Mouse (Mus musculus) monocyte, adult 5-6 weeks (primary cell): ENCODE data around the gene Spem1. TPM values are rescaled to one million over a fixed set of nuclear protein-coding genes. Genes with fewer than 3 reads are reported as not detected.

Source experiments
- ATAC-seq: fragments of 153-309, 156-312 bp; replicated peaks from 2 replicates; pipeline ENCODE4 v1.8.0; 2017; ENCODE audit warnings: mild to moderate bottlenecking; ENCODE audit not compliant: low TSS enrichment, insufficient number of reproducible peaks, severe bottlenecking, poor library complexity, low FRiP score
- total RNA-seq: library from RNA; stranded (forward); fragments of 200-1000, 200-491, 200-594 nt; gene quantifications from 3 replicates; pipeline ENCODE4 v1.2.3, GENCODE M21; 2017

Gene Spem1
- total RNA-seq, 1 experiment from 2014 or later: not detected

GRCm38 (mm10) chr11:69837952-69838713, 16.2 kb upstream of the Spem1 start, which contains the start of gene Tmem256:
TSS of gene Tmem256 (plus strand) at chr11:69838514.
- ATAC-seq: peak; percentile 90

DNA sequence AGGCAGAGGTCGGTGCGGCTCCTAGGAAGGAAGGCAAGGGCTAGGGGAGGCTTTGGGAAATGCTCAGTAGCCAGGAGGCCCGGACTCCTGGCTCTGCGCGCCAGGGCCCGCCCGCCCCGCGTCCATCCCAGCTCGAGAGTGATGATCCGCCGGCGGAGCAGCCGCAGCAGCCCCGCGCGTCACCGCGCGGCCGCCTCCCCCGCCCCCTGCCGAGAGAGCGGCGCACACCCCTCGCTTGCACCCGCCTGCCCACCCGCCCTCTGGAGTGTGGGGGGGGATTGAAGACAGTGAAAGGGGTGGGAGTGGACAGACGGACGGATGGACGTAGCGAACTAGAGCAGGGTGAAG, 15.6 kb upstream of the Spem1 start, which contains the start of gene Nlgn2:
Gene Nlgn2, minus strand, starts transcription at position 181 of the 348 bp plus-strand sequence.
- no peak for ATAC-seq

GRCm38 (mm10) chr11:69836703-69837576, 15.0 kb upstream of the Spem1 start:
- no peak for ATAC-seq

DNA sequence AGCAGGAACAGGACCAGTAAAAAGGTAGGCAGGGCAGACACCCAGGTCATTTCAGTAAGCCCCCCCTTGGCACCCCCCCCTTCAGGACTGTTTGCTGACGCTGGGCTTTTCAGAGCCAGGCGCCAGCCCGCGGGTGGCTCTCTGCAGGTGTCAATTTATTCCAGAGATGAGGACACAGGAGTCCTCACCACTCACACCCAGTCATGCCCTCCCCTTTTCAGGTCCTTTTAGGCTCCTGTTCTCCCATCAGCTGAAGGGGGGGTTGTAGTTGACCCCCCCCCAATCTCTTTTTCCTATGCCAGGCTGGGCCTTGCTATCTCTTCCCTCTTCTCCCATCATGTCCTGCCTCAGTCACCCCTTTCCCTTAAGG, 14.0 kb upstream of the Spem1 start:
- ATAC-seq: no peak

DNA sequence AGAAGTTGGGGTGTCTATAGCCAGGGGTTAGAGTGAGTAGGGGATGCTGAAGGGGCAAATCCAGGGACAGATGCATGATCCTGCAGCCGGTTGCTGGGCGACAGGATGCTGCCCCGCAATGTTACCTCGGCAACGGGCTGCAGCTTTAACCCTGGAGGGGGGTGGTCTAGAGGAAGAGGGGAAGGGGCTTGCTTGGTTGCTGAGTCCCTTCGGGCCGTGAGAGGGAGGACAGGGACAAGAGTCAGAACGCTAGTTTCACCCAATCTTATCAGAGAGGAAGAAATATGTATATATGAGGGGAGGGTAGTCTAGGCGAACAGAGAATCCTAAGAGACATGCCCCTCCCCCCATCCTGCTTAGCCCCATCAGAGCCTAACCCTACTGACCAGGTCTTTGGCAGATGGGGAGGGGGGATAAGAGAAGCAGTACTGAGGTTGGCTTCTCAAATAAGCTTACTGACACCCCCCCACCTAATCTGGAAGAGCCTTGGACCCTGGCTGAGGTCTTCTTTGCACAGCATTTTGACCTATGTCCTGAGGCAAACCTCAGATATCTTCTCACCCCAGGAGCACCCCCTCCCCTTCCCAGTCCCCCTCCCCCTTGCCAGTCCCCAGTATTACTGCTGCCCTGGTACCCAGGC, 13.5 kb upstream of the Spem1 start:
- no peak for ATAC-seq

DNA sequence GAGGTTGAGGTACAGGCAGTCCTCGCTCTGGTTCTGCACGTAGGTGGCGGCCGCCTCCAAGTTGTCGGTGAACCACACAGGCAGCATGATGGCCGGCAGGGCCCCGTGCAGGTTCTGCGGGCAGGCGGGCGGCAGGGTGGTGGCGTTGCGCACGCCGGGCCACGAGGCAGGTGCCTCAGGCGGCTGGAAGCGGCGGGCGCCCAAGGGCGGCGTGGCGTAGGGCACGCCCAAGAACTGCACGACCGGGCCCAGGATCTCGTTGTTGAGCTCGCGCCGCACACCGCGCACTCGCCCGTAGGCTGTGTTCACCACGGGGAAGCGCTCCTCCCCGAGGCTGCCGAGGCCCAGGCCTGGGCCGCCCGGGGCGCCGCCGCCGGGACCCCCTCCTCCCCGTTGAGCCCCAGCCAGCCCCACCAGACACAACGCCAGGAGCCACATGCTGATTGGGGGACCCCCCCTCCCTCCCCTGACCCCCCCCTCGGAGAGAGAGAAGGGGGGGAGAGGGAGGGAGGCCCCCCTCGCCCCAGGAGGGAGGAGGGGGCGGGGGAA, 12.1 kb upstream of the Spem1 start:
- ATAC-seq: no peak

GRCm38 (mm10) chr11:69833554-69833953, 11.6 kb upstream of the Spem1 start:
- no peak for ATAC-seq

- ATAC-seq: no peak
Measured at GRCm38 (mm10) chr11:69828832-69829231, 6.9 kb upstream of the Spem1 start.

GRCm38 (mm10) chr11:69823456-69823855, 1.5 kb upstream of the Spem1 start:
- ATAC-seq: no peak

DNA sequence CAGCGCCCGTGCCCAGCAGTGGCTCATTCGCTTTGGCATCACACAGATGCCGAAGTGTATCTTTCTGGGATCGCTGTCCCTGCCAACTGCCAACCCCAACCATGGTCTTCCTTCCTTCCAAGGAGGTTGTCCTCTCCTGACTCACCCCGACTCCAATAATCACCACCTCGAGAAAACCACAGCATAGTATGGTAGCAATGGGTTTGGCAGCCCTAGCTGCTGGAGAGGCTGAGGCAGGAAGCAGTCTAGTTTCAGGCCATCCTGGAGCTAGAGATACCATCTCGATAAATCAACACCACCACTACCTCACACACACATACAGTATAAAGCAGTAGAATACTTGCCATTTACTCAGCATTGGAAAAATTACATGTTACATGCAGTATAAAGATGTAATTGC, 3.1 kb downstream of the Spem1 start:
- no peak for ATAC-seq

GRCm38 (mm10) chr11:69818365-69818764, 3.6 kb downstream of the Spem1 start, which contains the start of gene Spem2:
TSS of gene Spem2 (minus strand) at chr11:69818465.
- no peak for ATAC-seq

GRCm38 (mm10) chr11:69816520-69816919, 5.5 kb downstream of the Spem1 start:
- ATAC-seq: no peak

- no peak for ATAC-seq
Measured at GRCm38 (mm10) chr11:69815155-69815554, 6.8 kb downstream of the Spem1 start, which contains the start of gene Gm39566. TSS of gene Gm39566 (minus strand) at chr11:69815298.

DNA sequence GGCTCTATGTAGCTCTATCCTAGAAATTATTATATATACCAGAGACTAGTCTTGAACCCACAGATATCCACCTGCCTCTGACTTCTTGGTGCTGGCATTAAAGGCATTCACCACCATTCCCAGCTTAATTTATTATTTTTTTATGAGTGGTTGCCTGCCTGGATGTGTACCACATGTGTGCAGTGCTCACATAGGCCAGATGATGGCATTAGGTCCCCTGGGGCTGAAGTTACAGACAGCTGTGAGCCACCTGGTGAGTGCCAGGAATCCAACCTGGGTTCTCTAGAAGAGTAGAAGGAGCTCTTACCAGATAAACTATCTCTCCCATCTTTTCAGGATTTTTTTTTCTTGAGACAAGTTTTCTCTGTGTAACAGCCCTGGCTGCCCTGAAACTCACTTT, 11.7 kb downstream of the Spem1 start:
- ATAC-seq: no peak

DNA sequence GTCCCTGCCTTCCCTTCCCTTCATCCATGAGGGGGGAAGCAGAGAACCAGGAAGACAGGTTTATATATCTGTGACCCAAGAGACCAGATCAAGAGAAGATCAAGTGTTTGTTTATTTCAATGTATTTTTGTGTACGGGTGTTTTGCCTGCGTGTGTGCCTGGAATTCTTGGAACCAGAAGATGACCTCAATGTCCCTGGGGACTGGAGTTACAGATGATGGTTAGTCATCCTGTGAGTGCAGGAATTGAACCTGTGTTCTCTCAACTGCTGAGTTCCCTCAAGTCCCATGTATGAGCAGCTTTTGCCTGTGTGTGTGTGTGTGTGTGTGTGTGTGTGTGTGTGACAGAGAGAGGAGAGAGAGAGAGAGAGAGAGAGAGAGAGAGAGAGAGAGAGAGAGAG, 14.3 kb downstream of the Spem1 start:
- no peak for ATAC-seq

DNA sequence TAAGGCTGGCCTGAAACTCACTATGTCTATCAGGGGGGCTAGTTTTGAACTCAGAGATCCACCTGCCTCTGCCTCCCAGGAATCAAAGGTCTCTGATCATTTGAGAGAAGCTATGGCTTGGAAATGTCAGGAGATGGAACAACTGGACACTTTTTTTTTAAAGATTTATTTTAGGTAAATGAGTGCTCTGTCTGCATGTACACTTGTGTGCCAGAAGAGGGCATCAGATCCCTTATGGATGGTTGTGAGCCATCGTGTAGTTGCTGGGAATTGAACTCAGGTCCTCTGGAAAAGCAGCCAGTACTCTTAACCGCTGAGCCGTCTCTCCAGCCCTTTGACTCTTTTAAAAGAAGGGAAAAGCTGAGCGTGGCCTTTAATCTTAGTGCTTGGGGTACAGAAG, 15.6 kb downstream of the Spem1 start:
- no peak for ATAC-seq

DNA sequence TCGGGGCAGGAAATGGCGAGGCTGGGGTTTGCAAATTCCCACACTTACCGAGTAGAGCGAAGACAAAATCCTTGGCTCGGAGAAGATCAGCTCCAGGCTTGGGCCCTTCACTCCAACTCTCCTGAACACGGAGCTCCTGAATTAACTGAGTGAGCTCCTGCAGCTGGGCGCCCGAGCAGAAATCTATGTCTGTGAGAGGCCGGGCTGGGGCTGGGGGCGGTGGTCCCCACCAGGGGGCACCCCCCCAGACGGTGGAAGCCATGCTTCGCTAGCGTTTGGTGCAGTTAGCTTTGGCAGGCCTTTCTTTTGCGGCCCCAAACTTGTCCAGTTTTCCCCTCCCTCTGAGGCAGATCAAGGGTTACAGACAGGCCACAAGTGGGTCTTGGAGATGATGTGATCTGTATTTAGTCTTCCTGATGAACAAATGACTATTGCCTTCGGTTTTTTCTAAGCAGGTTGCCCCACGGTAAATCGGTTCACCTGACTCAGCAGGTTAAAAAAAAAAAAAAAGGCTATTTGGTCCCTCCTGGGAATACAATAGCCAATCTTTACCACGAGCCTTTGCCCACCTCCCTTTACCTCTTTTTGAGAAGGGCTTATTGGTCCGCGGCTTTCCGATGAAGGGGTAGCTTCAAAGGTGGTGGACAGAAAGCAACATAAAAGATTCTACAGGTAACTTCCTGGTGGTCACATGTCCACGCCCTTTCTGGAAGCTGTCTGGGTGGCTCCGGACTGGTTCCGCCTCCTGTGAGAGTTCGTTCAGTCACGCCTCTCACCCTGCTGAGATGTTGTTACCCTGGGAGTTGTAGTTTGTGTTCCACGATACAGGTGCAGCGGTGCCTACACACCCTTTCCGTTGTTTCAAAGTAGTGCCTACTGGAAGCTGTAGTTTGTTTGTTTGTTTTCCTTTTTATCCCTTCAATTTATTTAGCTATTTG, 16.7 kb downstream of the Spem1 start, which contains the start of gene Tmem102:
Gene Tmem102, minus strand, starts transcription at position 653 of the 938 bp plus-strand sequence.
- ATAC-seq: no peak

GRCm38 (mm10) chr11:69804652-69804940, 17.4 kb downstream of the Spem1 start:
- no peak for ATAC-seq
